Mouse (Mus musculus) megakaryocyte, embryonic 14.5 days (primary cell): ENCODE measurements around the gene Znrd1.

Source experiments
- FLI1 ChIP-seq: IDR thresholded peaks from 2 replicates; pipeline ENCODE4 v1.6.1; 2012; ENCODE audit warnings: low read length, inconsistent platforms, mixed read lengths
- GATA1 ChIP-seq: IDR thresholded peaks from 3 replicates; pipeline ENCODE4 v1.6.1; 2012; ENCODE audit warnings: mixed read lengths, low read length, inconsistent platforms, borderline replicate concordance

GRCm38 (mm10) chr17:36970316-36970890 is 12.0 kb upstream of the Znrd1 start:
- TF ChIP-seq GATA1 = no peak
- no peak for TF ChIP-seq FLI1
